Mouse (Mus musculus) lung, embryonic 14.5 days (tissue): ENCODE data around the gene Cers2. TPM values are rescaled to one million over a fixed set of nuclear protein-coding genes. Genes with fewer than 3 reads are reported as not detected.
"Not testable (repeated sequence)": the region's sequence is repeated elsewhere in the genome, so short reads cannot be mapped to it uniquely, and the experiment has no call there.

Experiments used
- ATAC-seq: fragments of 200-750 bp; cut with Nextera tagmentation; 2 replicates; pipeline ENCODE4 v1.8.0; 2017; ENCODE audit warnings: mild to moderate bottlenecking, moderate TSS enrichment, moderate library complexity; ENCODE audit not compliant: insufficient read depth
- DNase-seq: peaks from one replicate; pipeline ENCODE4 v3.0.0-alpha.2; 2015
- H3K27ac ChIP-seq: fragments of 300-500 bp; sonication (generic); 2 replicates; pipeline ENCODE4 v1.5.1; 2014; ENCODE audit warnings: low read depth, mild to moderate bottlenecking, moderate library complexity
- H3K27me3 ChIP-seq: fragments of 300-500 bp; sonication (generic); 2 replicates; pipeline ENCODE4 v1.6.1; 2014; ENCODE audit warnings: low read length, control low read depth; ENCODE audit not compliant: insufficient read depth
- H3K36me3 ChIP-seq: fragments of 300-500 bp; sonication (generic); 2 replicates; pipeline ENCODE4 v1.6.1; 2014; ENCODE audit warnings: control low read depth; ENCODE audit not compliant: insufficient read depth
- H3K4me1 ChIP-seq: fragments of 300-500 bp; sonication (generic); 2 replicates; pipeline ENCODE4 v1.6.1; 2014; ENCODE audit warnings: antibody characterized with exemption, control low read depth; ENCODE audit not compliant: insufficient read depth
- H3K4me2 ChIP-seq: fragments of 300-500 bp; sonication (generic); 2 replicates; pipeline ENCODE4 v1.6.1; 2014; ENCODE audit warnings: mild to moderate bottlenecking
- H3K4me3 ChIP-seq: fragments of 300-500 bp; sonication (generic); 2 replicates; pipeline ENCODE4 v1.5.1; 2014; ENCODE audit warnings: low read depth, low read length
- H3K9ac ChIP-seq: fragments of 300-500 bp; sonication (generic); 2 replicates; pipeline ENCODE4 v1.6.1; 2014
- H3K9me3 ChIP-seq: fragments of 300-500 bp; sonication (generic); 2 replicates; pipeline ENCODE4 v1.6.1; 2016; ENCODE audit warnings: low read depth, low read length, control low read depth
- CTCF ChIP-seq: IDR thresholded peaks from 2 replicates; pipeline ENCODE4 v1.5.1; 2016; ENCODE audit warnings: antibody characterized with exemption, low read depth
- WGBS: fragments of 180-500 bp; shearing (Covaris S2); extraction: QIAGEN DNeasy Blood & Tissue Kit; methylation state at CpG from one replicate; pipeline ENCODE4 v1.1.7; 2014; 5-methylcytosine and 5-hydroxymethylcytosine counted together
- polyA plus RNA-seq: library from polyadenylated mRNA; unstranded; fragments of >200 nt; fragmentation: Nextera tagmentation; extraction: Ambion mirVana; gene quantifications from 2 replicates; pipeline ENCODE4 v1.2.1, GENCODE M21; 2014

Gene Cers2
- polyA plus RNA-seq, 1 experiment from 2014 or later = 185 TPM

DNA sequence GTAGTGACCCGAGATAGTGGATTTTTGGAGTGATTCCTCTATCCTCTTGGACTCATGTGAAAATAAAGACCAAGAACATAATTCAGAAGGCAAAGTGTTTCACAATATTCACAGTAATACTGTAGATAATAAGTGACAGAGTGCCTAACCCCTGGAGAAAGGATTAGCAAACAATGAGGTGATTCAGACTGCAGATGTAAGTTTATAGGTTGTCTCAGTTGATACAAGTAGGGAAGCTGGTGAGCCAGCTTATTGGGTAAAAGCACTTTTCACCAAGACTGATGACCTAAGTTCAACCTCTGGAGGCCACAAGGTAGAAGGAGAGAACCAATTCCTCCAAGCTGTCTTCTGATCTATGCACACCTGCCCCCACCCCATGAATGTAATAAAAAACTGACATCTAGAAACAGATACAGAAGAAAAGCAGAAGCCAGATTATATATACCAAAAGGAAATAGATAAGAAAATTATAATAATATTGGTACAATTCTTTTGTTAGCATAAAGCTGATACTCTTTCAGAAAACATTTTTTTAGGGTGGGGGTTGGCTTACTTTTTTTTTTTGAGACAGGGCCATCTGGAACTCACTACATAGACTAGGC lies 14.3 kb downstream of the Cers2 start:
- Histone ChIP-seq H3K4me1 (no peaks in the 10 kb centered on the region), H3K36me3 (peaks cover 94% of the 10 kb centered on the region), H3K9ac (no peak overlapping the region), H3K9me3 (no peaks in the 10 kb centered on the region), H3K27ac (no peak overlapping the region), H3K4me3 (no peak overlapping the region), H3K27me3 (no peaks in the 10 kb centered on the region), H3K4me2 (no peak overlapping the region)
- no peak for TF ChIP-seq CTCF
- DNase-seq (no peak), ATAC-seq (no peak)
- 74% methylated on average over 1 of the region's 1 CpGs for WGBS

- Histone ChIP-seq H3K27me3 (no peaks in the 10 kb centered on the region), H3K4me1 (no peaks in the 10 kb centered on the region), H3K27ac (no peak overlapping the region), H3K9ac (no peak overlapping the region), H3K36me3 (peaks cover 92% of the 10 kb centered on the region), H3K4me2 (no peak overlapping the region), H3K4me3 (no peak overlapping the region), H3K9me3 (no peaks in the 10 kb centered on the region)
- ATAC-seq (no peak), DNase-seq (no peak)
- 60% methylated on average over 1 of the region's 1 CpGs for WGBS
- TF ChIP-seq CTCF = no peak
These were observed 16.9 kb downstream of the Cers2 start for GRCm38 (mm10) chr3:95331528-95331927.

GRCm38 (mm10) chr3:95337345-95337744 lies 22.8 kb downstream of the Cers2 start:
- no peak for DNase-seq
- no peak for TF ChIP-seq CTCF
- no peak overlapping the region for H3K4me2 ChIP-seq

GRCm38 (mm10) chr3:95338251-95338650 lies 23.7 kb downstream of the Cers2 start:
- no peaks in the 10 kb centered on the region for H3K27me3 ChIP-seq
- no peaks in the 10 kb centered on the region for H3K9me3 ChIP-seq
- ATAC-seq (no peak), DNase-seq (no peak)
- H3K9ac ChIP-seq = no peak overlapping the region
- no peaks in the 10 kb centered on the region for H3K4me1 ChIP-seq
- H3K27ac ChIP-seq = no peak overlapping the region
- H3K4me3 ChIP-seq = no peak overlapping the region
- no peak for TF ChIP-seq CTCF
- no peak overlapping the region for H3K4me2 ChIP-seq
- 91% methylated on average over 4 of the region's 4 CpGs for WGBS
- H3K36me3 ChIP-seq = peaks cover 93% of the 10 kb centered on the region

More at GRCm38 (mm10) chr3:95337345-95337744, 22.8 kb downstream of the Cers2 start:
- no peak overlapping the region for H3K27ac ChIP-seq
- no peaks in the 10 kb centered on the region for H3K27me3 ChIP-seq
- H3K36me3 ChIP-seq = peaks cover 93% of the 10 kb centered on the region
- H3K9me3 ChIP-seq = no peaks in the 10 kb centered on the region
- WGBS = 91% methylated on average over 4 of the region's 4 CpGs
- ATAC-seq = no peak
- no peaks in the 10 kb centered on the region for H3K4me1 ChIP-seq
- no peak overlapping the region for H3K4me3 ChIP-seq
- no peak overlapping the region for H3K9ac ChIP-seq

- H3K27me3 ChIP-seq, H3K4me2 ChIP-seq, ATAC-seq, H3K27ac ChIP-seq, H3K9me3 ChIP-seq, H3K4me1 ChIP-seq, H3K4me3 ChIP-seq, H3K9ac ChIP-seq, DNase-seq: not testable (repeated sequence)
- 92% methylated on average over 9 of the region's 9 CpGs for WGBS
- peaks cover 84% of the 10 kb centered on the region for H3K36me3 ChIP-seq
These were observed 28.9 kb downstream of the Cers2 start for GRCm38 (mm10) chr3:95343356-95344000.

- no peak for TF ChIP-seq CTCF
- Histone ChIP-seq H3K27me3 (no peaks in the 10 kb centered on the region), H3K4me3 (no peak overlapping the region), H3K27ac (no peak overlapping the region), H3K4me1 (no peaks in the 10 kb centered on the region), H3K9ac (no peak overlapping the region), H3K9me3 (no peaks in the 10 kb centered on the region), H3K4me2 (no peak overlapping the region), H3K36me3 (peaks cover 78% of the 10 kb centered on the region)
- DNase-seq (no peak), ATAC-seq (no peak)
- WGBS = 93% methylated on average over 7 of the region's 7 CpGs
These were observed 31.9 kb downstream of the Cers2 start for GRCm38 (mm10) chr3:95346454-95346853.

DNA sequence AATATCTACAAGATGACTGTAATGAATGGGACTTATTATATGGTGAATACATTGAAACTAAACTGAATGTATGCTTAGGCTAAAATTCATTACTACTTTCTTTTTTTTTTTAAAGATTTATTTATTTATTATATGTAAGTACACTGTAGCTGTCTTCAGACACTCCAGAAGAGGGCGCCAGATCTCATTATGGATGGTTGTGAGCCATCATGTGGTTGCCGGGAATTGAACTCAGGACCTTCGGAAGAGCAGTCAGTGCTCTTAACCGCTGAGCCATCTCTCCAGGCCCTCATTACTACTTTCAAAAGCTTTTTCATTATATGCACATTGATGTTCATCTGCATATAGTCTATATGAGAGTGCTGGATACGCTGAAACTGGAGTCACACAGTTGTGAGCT lies 33.8 kb downstream of the Cers2 start:
- DNase-seq, H3K27me3 ChIP-seq, H3K4me2 ChIP-seq, H3K4me1 ChIP-seq, H3K4me3 ChIP-seq, H3K9ac ChIP-seq, H3K9me3 ChIP-seq, ATAC-seq, H3K27ac ChIP-seq: not testable (repeated sequence)
- H3K36me3 ChIP-seq = peaks cover 78% of the 10 kb centered on the region
- 97% methylated on average over 5 of the region's 5 CpGs for WGBS

DNA sequence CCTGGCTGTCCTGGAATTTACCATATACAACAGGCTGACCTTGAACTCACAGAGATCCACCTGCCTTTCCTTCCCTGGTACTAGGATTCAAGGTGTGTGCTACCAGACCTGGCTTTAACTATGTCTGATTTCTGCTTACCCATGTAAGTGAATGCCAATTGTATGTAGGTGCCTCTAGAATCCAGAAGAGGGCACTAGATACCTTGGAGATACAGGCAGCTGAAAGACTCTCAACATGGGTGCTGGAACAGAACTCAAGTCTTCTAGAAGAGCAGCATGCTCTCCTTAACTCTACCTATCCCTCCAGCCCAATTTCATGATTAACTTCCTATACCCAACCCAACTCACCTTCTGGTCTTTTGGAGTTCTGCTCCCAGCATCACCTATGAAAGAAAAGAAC lies 34.9 kb downstream of the Cers2 start:
- H3K4me3 ChIP-seq = no peak overlapping the region
- DNase-seq (peak; percentile 70), ATAC-seq (no peak)
- H3K9me3 ChIP-seq = no peaks in the 10 kb centered on the region
- H3K27ac ChIP-seq = no peak overlapping the region
- TF ChIP-seq CTCF = peak; percentile 66
- peaks cover 78% of the 10 kb centered on the region for H3K36me3 ChIP-seq
- no peak overlapping the region for H3K9ac ChIP-seq
- H3K27me3 ChIP-seq = no peaks in the 10 kb centered on the region
- H3K4me2 ChIP-seq = no peak overlapping the region
- H3K4me1 ChIP-seq = no peaks in the 10 kb centered on the region

DNA sequence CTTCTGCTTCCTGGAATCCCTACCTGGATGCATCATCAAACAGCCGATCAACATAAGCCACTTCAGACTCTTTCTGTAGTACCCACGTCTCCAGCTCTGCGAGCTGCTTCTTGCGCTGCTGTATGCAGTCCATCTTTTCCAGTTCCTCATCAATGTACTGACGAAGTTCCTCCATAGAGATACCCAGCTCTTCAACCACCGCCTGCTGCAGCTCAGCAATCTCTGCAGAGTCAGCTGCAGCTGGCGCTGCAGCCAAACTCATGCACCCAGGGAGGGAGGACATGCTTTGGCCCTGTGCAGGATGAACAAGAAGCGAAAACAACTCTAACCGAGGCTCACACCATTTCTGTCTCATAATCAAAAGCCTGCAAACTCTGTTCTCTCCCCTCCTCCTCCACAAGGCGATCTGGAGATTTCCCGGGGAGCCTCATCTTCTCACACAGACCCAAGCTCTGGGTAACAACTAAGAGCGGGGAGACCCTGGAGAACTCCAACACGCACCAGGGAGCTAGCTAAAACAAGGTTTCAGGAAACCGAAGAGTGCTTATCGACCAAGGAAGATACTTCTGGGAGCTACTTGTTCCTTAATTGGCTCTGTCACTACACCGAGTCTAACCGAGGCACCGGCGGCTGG lies 41.4 kb downstream of the Cers2 start:
- H3K27me3 ChIP-seq, H3K9me3 ChIP-seq, ATAC-seq, H3K27ac ChIP-seq, H3K4me1 ChIP-seq, DNase-seq: not testable (repeated sequence)
- Histone ChIP-seq H3K9ac (peak overlapping the region; percentile 52; the same call in 1 of the 2 replicates), H3K4me2 (peak overlapping the region; percentile 44), H3K4me3 (peak overlapping the region; percentile 46), H3K36me3 (peaks cover 20% of the 10 kb centered on the region)
- WGBS = 36% methylated on average over 7 of the region's 19 CpGs

GRCm38 (mm10) chr3:95356701-95357449 lies 42.3 kb downstream of the Cers2 start, which contains the start of gene Setdb1:
Gene Setdb1 (minus strand): TSS chr3:95357202.
- H3K27me3 ChIP-seq, H3K27ac ChIP-seq, H3K4me1 ChIP-seq, H3K9me3 ChIP-seq: not testable (repeated sequence)
- Histone ChIP-seq H3K36me3 (peaks cover 15% of the 10 kb centered on the region), H3K9ac (peak within 1 kb of the TSS; percentile 52), H3K4me2 (peak within 1 kb of the TSS; percentile 44), H3K4me3 (peak within 1 kb of the TSS; percentile 46)
- peak; percentile 99 for DNase-seq
- peak; percentile 96 for ATAC-seq
- WGBS = under 1% methylated on average over 29 of the region's 57 CpGs
